Comparison of ENCODE assay signal across 25 mouse cellular contexts in the genomic region with DNA sequence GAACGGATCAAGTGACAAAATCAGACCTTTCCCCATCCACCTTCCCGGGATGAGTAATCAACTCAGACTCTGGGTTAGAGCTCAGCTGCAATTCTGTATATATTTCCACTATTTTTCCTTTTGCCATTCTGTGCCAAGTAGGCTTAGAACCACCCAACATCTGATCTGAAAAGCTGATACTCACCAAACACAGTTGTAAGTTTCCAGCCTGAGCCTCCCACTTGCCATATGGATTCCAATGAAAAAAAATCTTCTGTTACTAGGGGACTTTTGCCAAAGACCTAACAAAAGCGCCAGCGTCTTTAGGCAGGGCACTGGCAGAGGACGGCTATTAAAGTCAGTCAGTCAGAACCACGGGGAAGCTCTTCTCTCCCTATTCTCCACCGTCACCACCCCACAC. TPM values are rescaled to one million over a fixed set of nuclear protein-coding genes. Genes with fewer than 3 reads are reported as not detected.
A peak's percentile ranks its signal among the peaks of the same experiment; 100 is the strongest.
DNase-seq lines count a peak whose midpoint lies in the region; ATAC-seq and TF ChIP-seq lines count a peak whose summit lies in the region.
"Had no signal": no experiment of that assay in that cellular context is flagged by ENCODE, and none has a peak within 500 bp of the region (broad histone marks: within the 10 kb centered on the region; RNA-seq: fewer than 3 reads in every experiment).

No protein-coding gene starts in this region.

- H3K36me3 ChIP-seq in forebrain, embryonic 14.5 days (ENCODE audit: control insufficient read depth, insufficient read depth, low read length), result no peaks in the 10 kb centered on the region
- H3K36me3 ChIP-seq in forebrain, embryonic 10.5 days (replicated peaks), result peaks cover 28% of the 10 kb centered on the region
- H3K36me3 ChIP-seq in kidney, embryonic 15.5 days, result no peaks in the 10 kb centered on the region
- H3K36me3 ChIP-seq in midbrain, postnatal 0 days (ENCODE audit: insufficient read depth, low read length), result peaks cover 9% of the 10 kb centered on the region
- H3K36me3 ChIP-seq in midbrain, embryonic 10.5 days, result peaks cover 17% of the 10 kb centered on the region
- H3K36me3 ChIP-seq: embryonic facial prominence, embryonic 15.5 days; liver, embryonic 13.5 days; stomach, embryonic 15.5 days had no signal

- H3K9me3 ChIP-seq in forebrain, embryonic 14.5 days (replicated peaks; ENCODE audit: control insufficient read depth, low read length), result no peaks in the 10 kb centered on the region
- no peaks in the 10 kb centered on the region for H3K9me3 ChIP-seq in forebrain, embryonic 10.5 days
- no peaks in the 10 kb centered on the region for H3K9me3 ChIP-seq in kidney, embryonic 15.5 days (replicated peaks)
- H3K9me3 ChIP-seq in midbrain, postnatal 0 days (ENCODE audit: low read length), result no peaks in the 10 kb centered on the region
- no peaks in the 10 kb centered on the region for H3K9me3 ChIP-seq in midbrain, embryonic 10.5 days (replicated peaks)
- H3K9me3 ChIP-seq: embryonic facial prominence, embryonic 15.5 days; limb, embryonic 13.5 days; liver, embryonic 13.5 days; stomach, embryonic 15.5 days had no signal

- H3K27ac ChIP-seq in forebrain, embryonic 14.5 days (ENCODE audit: low read depth, low read length), result no peak overlapping the region
- H3K27ac ChIP-seq in forebrain, embryonic 10.5 days, result no peak overlapping the region
- peak overlapping the region; percentile 2; the same call in 1 of the 2 replicates for H3K27ac ChIP-seq in kidney, embryonic 15.5 days
- H3K27ac ChIP-seq in midbrain, postnatal 0 days (ENCODE audit: low read depth, low read length), result no peak overlapping the region
- H3K27ac ChIP-seq in midbrain, embryonic 10.5 days (replicated peaks), result no peak overlapping the region
- H3K27ac ChIP-seq: embryonic facial prominence, embryonic 15.5 days; limb, embryonic 13.5 days; liver, embryonic 13.5 days; stomach, embryonic 15.5 days had no signal

- no peak for TF ChIP-seq CTCF in midbrain, postnatal 0 days (IDR thresholded peaks at IDR 0.05)

- peaks cover 5% of the 10 kb centered on the region; the same call in 1 of the 2 replicates for H3K4me1 ChIP-seq in forebrain, embryonic 14.5 days (ENCODE audit: control insufficient read depth, insufficient read depth, low read length)
- peaks cover 24% of the 10 kb centered on the region for H3K4me1 ChIP-seq in forebrain, embryonic 10.5 days
- H3K4me1 ChIP-seq in kidney, embryonic 15.5 days, result peaks cover 24% of the 10 kb centered on the region
- 0 out of 2 replicates have a peak, but pooled peaks cover 3% of the 10 kb centered on the region for H3K4me1 ChIP-seq in midbrain, postnatal 0 days (ENCODE audit: insufficient read depth, low read length)
- peaks cover 18% of the 10 kb centered on the region for H3K4me1 ChIP-seq in midbrain, embryonic 10.5 days
- H3K4me1 ChIP-seq: liver, embryonic 13.5 days had no signal

- DNase-seq in forebrain, embryonic 14.5 days (ENCODE audit: low spot score), result peak; percentile 67
- DNase-seq in forebrain, embryonic 10.5 days (ENCODE audit: extremely low spot score, low spot score), result no peak
- DNase-seq in kidney, adult 8-10 months, result no peak
- peak; percentile 30 for DNase-seq in midbrain, postnatal 0 days (ENCODE audit: low spot score)
- DNase-seq in midbrain, embryonic 10.5 days (ENCODE audit: low spot score), result no peak
- DNase-seq in frontal cortex, postnatal 36 days (ENCODE audit: low spot score in 2 of 2), result peak; percentile 15 to 52
- DNase-seq in retina, embryonic 14.5 days (ENCODE audit: low spot score), result no peak
- DNase-seq: adrenal gland, postnatal 14 days; cerebellum, adult 11-12 months; cerebellum, postnatal 36 days; gastrocnemius, postnatal 10 days; heart, adult 11 months; heart, postnatal 36 days; kidney, adult 11 months; kidney, postnatal 14 days; liver, embryonic 13.5 days; lung, embryonic 14.5 days; lung, postnatal 36 days had no signal

- H3K4me2 ChIP-seq in forebrain, embryonic 14.5 days (ENCODE audit: low read length), result no peak overlapping the region
- H3K4me2 ChIP-seq in kidney, embryonic 15.5 days, result no peak overlapping the region
- no peak overlapping the region for H3K4me2 ChIP-seq in midbrain, postnatal 0 days (ENCODE audit: low read depth, low read length, poor library complexity, severe bottlenecking)
- H3K4me2 ChIP-seq: embryonic facial prominence, embryonic 15.5 days; limb, embryonic 13.5 days; liver, embryonic 13.5 days; lung, embryonic 14.5 days; stomach, embryonic 15.5 days had no signal

- H3K27me3 ChIP-seq in forebrain, embryonic 14.5 days (replicated peaks; ENCODE audit: control insufficient read depth, insufficient read depth, low read length), result 0 out of 2 replicates have a peak, but pooled peaks cover 5% of the 10 kb centered on the region
- peaks cover 55% of the 10 kb centered on the region for H3K27me3 ChIP-seq in forebrain, embryonic 10.5 days (ENCODE audit: poor library complexity, severe bottlenecking)
- peaks cover 24% of the 10 kb centered on the region for H3K27me3 ChIP-seq in kidney, embryonic 15.5 days
- no peaks in the 10 kb centered on the region for H3K27me3 ChIP-seq in midbrain, postnatal 0 days (ENCODE audit: insufficient read depth, low read length)
- peaks cover 54% of the 10 kb centered on the region for H3K27me3 ChIP-seq in midbrain, embryonic 10.5 days (ENCODE audit: low read depth, poor library complexity, severe bottlenecking)

- ATAC-seq in forebrain, embryonic 14.5 days, result peak; percentile 10; the same call in 1 of the 2 replicates
- no peak for ATAC-seq in kidney, embryonic 15.5 days (replicated peaks; ENCODE audit: low FRiP score)
- no peak for ATAC-seq in midbrain, postnatal 0 days (ENCODE audit: low FRiP score)
- ATAC-seq: CD4-positive, CD25-positive, alpha-beta regulatory T cell, adult 4 months; midbrain, embryonic 16.5 days had no signal

- WGBS in forebrain, embryonic 14.5 days, result 35% methylated on average over 7 of the region's 7 CpGs
- 52% methylated on average over 7 of the region's 7 CpGs for WGBS in forebrain, embryonic 10.5 days
- 27% methylated on average over 7 of the region's 7 CpGs for WGBS in kidney, embryonic 15.5 days
- WGBS in midbrain, postnatal 0 days, result 37% methylated on average over 7 of the region's 7 CpGs
- 50% methylated on average over 7 of the region's 7 CpGs for WGBS in midbrain, embryonic 10.5 days

- no peak overlapping the region for H3K4me3 ChIP-seq in forebrain, embryonic 14.5 days (ENCODE audit: low read depth, low read length)
- H3K4me3 ChIP-seq in forebrain, embryonic 10.5 days, result no peak overlapping the region
- H3K4me3 ChIP-seq in kidney, embryonic 15.5 days (replicated peaks), result no peak overlapping the region
- H3K4me3 ChIP-seq in midbrain, postnatal 0 days (ENCODE audit: low read depth, low read length), result no peak overlapping the region
- no peak overlapping the region for H3K4me3 ChIP-seq in midbrain, embryonic 10.5 days
- H3K4me3 ChIP-seq: embryonic facial prominence, embryonic 15.5 days; limb, embryonic 13.5 days; liver, embryonic 13.5 days; stomach, embryonic 15.5 days had no signal

- no peak overlapping the region for H3K9ac ChIP-seq in forebrain, embryonic 14.5 days (ENCODE audit: low read length)
- H3K9ac ChIP-seq in kidney, embryonic 15.5 days, result no peak overlapping the region
- H3K9ac ChIP-seq in midbrain, postnatal 0 days (replicated peaks; ENCODE audit: low read length, poor library complexity, severe bottlenecking), result no peak overlapping the region
- H3K9ac ChIP-seq: embryonic facial prominence, embryonic 15.5 days; limb, embryonic 13.5 days; liver, embryonic 13.5 days; lung, embryonic 14.5 days; stomach, embryonic 15.5 days had no signal

RNA-seq across cellular contexts. Expression of a gene that starts 1.3 kb away (rescaled TPM):
- polyA plus RNA-seq in forebrain, embryonic 14.5 days (2014; fragmentation: Nextera tagmentation; extraction: Ambion mirVana), result 2.6 TPM in 2 replicates
- polyA plus RNA-seq in forebrain, embryonic 10.5 days (2016; fragmentation: Nextera tagmentation; extraction: Ambion mirVana), result 1.4 and 1.7 TPM in 2 replicates
- polyA plus RNA-seq in kidney, embryonic 15.5 days (2015; fragmentation: Nextera tagmentation; extraction: Ambion mirVana), result 0.96 and 1.1 TPM in 2 replicates
- 2.9 and 5.2 TPM in 2 replicates for total RNA-seq in midbrain, postnatal 0 days (2014; rRNA removed)
- 3.4 and 3.6 TPM in 2 replicates for polyA plus RNA-seq in midbrain, postnatal 0 days (2015; fragmentation: Nextera tagmentation; extraction: Ambion mirVana)
- 2.1 and 2.9 TPM in 2 replicates for polyA plus RNA-seq in midbrain, embryonic 10.5 days (2016; fragmentation: Nextera tagmentation; extraction: Ambion mirVana)
- total RNA-seq: adrenal gland, postnatal 14 days; heart, postnatal 36 days; megakaryocyte-erythroid progenitor cell, adult 5-6 weeks had no signal
- polyA plus RNA-seq: CD4-positive, CD25-positive, alpha-beta regulatory T cell, adult 4 months; liver, embryonic 13.5 days had no signal

RNA-seq across cellular contexts. Expression of a gene that starts 22.1 kb away (rescaled TPM):
- 11.8 and 14.3 TPM in 2 replicates for polyA plus RNA-seq in forebrain, embryonic 14.5 days (2014; fragmentation: Nextera tagmentation; extraction: Ambion mirVana)
- 23.1 and 23.2 TPM in 2 replicates for polyA plus RNA-seq in forebrain, embryonic 10.5 days (2016; fragmentation: Nextera tagmentation; extraction: Ambion mirVana)
- 21.1 and 21.5 TPM in 2 replicates for polyA plus RNA-seq in kidney, embryonic 15.5 days (2015; fragmentation: Nextera tagmentation; extraction: Ambion mirVana)
- 21.3 and 23.7 TPM in 2 replicates for total RNA-seq in midbrain, postnatal 0 days (2014; rRNA removed)
- 17.3 and 18.7 TPM in 2 replicates for polyA plus RNA-seq in midbrain, postnatal 0 days (2015; fragmentation: Nextera tagmentation; extraction: Ambion mirVana)
- 26.7 TPM in 2 replicates for polyA plus RNA-seq in midbrain, embryonic 10.5 days (2016; fragmentation: Nextera tagmentation; extraction: Ambion mirVana)

RNA-seq across cellular contexts. Expression of a gene that starts 28.9 kb away (rescaled TPM):
- polyA plus RNA-seq in forebrain, embryonic 14.5 days (2014; fragmentation: Nextera tagmentation; extraction: Ambion mirVana), result 518 and 525 TPM in 2 replicates
- 204 and 213 TPM in 2 replicates for polyA plus RNA-seq in forebrain, embryonic 10.5 days (2016; fragmentation: Nextera tagmentation; extraction: Ambion mirVana)
- 194 and 198 TPM in 2 replicates for polyA plus RNA-seq in kidney, embryonic 15.5 days (2015; fragmentation: Nextera tagmentation; extraction: Ambion mirVana)
- total RNA-seq in midbrain, postnatal 0 days (2014; rRNA removed), result 117 and 121 TPM in 2 replicates
- 459 and 469 TPM in 2 replicates for polyA plus RNA-seq in midbrain, postnatal 0 days (2015; fragmentation: Nextera tagmentation; extraction: Ambion mirVana)
- polyA plus RNA-seq in midbrain, embryonic 10.5 days (2016; fragmentation: Nextera tagmentation; extraction: Ambion mirVana), result 235 and 259 TPM in 2 replicates

RNA-seq across cellular contexts. Expression of a gene that starts 35.0 kb away (rescaled TPM):
- polyA plus RNA-seq in forebrain, embryonic 14.5 days (2014; fragmentation: Nextera tagmentation; extraction: Ambion mirVana), result 2.0 and 2.7 TPM in 2 replicates
- 9.1 and 11.8 TPM in 2 replicates for polyA plus RNA-seq in forebrain, embryonic 10.5 days (2016; fragmentation: Nextera tagmentation; extraction: Ambion mirVana)
- polyA plus RNA-seq in kidney, embryonic 15.5 days (2015; fragmentation: Nextera tagmentation; extraction: Ambion mirVana), result 13.0 and 13.4 TPM in 2 replicates
- 3.6 TPM in 2 replicates for total RNA-seq in midbrain, postnatal 0 days (2014; rRNA removed)
- polyA plus RNA-seq in midbrain, postnatal 0 days (2015; fragmentation: Nextera tagmentation; extraction: Ambion mirVana), result 2.1 and 2.7 TPM in 2 replicates
- 10.3 TPM in 2 replicates for polyA plus RNA-seq in midbrain, embryonic 10.5 days (2016; fragmentation: Nextera tagmentation; extraction: Ambion mirVana)

RNA-seq across cellular contexts. Expression of a gene that starts 57.5 kb away (rescaled TPM):
- 173 and 178 TPM in 2 replicates for polyA plus RNA-seq in forebrain, embryonic 14.5 days (2014; fragmentation: Nextera tagmentation; extraction: Ambion mirVana)
- 234 and 248 TPM in 2 replicates for polyA plus RNA-seq in forebrain, embryonic 10.5 days (2016; fragmentation: Nextera tagmentation; extraction: Ambion mirVana)
- polyA plus RNA-seq in kidney, embryonic 15.5 days (2015; fragmentation: Nextera tagmentation; extraction: Ambion mirVana), result 226 and 233 TPM in 2 replicates
- total RNA-seq in midbrain, postnatal 0 days (2014; rRNA removed), result 61.3 and 63.1 TPM in 2 replicates
- polyA plus RNA-seq in midbrain, postnatal 0 days (2015; fragmentation: Nextera tagmentation; extraction: Ambion mirVana), result 196 and 197 TPM in 2 replicates
- polyA plus RNA-seq in midbrain, embryonic 10.5 days (2016; fragmentation: Nextera tagmentation; extraction: Ambion mirVana), result 205 and 225 TPM in 2 replicates

Comparison
In these comparisons a context has a peak if more than half of its experiments do, and no peak if none do; other contexts are left out.
1. DNase-seq: peak in forebrain, embryonic 14.5 days (single experiment), midbrain, postnatal 0 days (single experiment) and frontal cortex, postnatal 36 days (2 of 2); none in forebrain, embryonic 10.5 days (single experiment), kidney, adult 8-10 months (0 of 2), midbrain, embryonic 10.5 days (single experiment) and retina, embryonic 14.5 days (single experiment).